Mouse (Mus musculus): ENCODE results near the gene Nrde2. TPM values are rescaled to one million over a fixed set of nuclear protein-coding genes. Genes with fewer than 3 reads are reported as not detected.

Gene Nrde2
- total RNA-seq, 2 experiments from 2014 or later: 11.1 to 34.4 TPM

- no peak for ATAC-seq (replicated peaks; ENCODE audit: poor library complexity, severe bottlenecking)
Observed at GRCm38 (mm10) chr12:100127866-100128480, 31.5 kb downstream of the Nrde2 start.

- ATAC-seq (replicated peaks; ENCODE audit: poor library complexity, severe bottlenecking): no peak
Observed at GRCm38 (mm10) chr12:100126968-100127865, 32.2 kb downstream of the Nrde2 start.

- peak; percentile 41; the same call in 1 of the 2 replicates for ATAC-seq (replicated peaks; ENCODE audit: poor library complexity, severe bottlenecking)
Observed at GRCm38 (mm10) chr12:100124913-100125798, 34.3 kb downstream of the Nrde2 start.

GRCm38 (mm10) chr12:100123476-100123875 is 36.0 kb downstream of the Nrde2 start:
- no peak for ATAC-seq (replicated peaks; ENCODE audit: poor library complexity, severe bottlenecking)

GRCm38 (mm10) chr12:100122921-100123381 is 36.5 kb downstream of the Nrde2 start:
- ATAC-seq (replicated peaks; ENCODE audit: poor library complexity, severe bottlenecking): no peak

- peak; percentile 84 for ATAC-seq (replicated peaks; ENCODE audit: poor library complexity, severe bottlenecking)
Observed at GRCm38 (mm10) chr12:100115982-100116381, 43.5 kb downstream of the Nrde2 start.

GRCm38 (mm10) chr12:100109986-100110696 is 49.3 kb downstream of the Nrde2 start, which contains the start of gene Psmc1:
Gene Psmc1, plus strand, starts transcription at chr12:100110154.
- peak; percentile 84 for ATAC-seq (replicated peaks; ENCODE audit: poor library complexity, severe bottlenecking)

- ATAC-seq (replicated peaks; ENCODE audit: poor library complexity, severe bottlenecking): peak; percentile 52
Observed at GRCm38 (mm10) chr12:100107436-100107835, 52.0 kb downstream of the Nrde2 start.

GRCm38 (mm10) chr12:100106275-100106895 is 53.1 kb downstream of the Nrde2 start:
- ATAC-seq (replicated peaks; ENCODE audit: poor library complexity, severe bottlenecking): peak; percentile 33

GRCm38 (mm10) chr12:100104530-100104929 is 54.9 kb downstream of the Nrde2 start:
- ATAC-seq (replicated peaks; ENCODE audit: poor library complexity, severe bottlenecking): no peak

- ATAC-seq (replicated peaks; ENCODE audit: poor library complexity, severe bottlenecking): no peak
Observed at GRCm38 (mm10) chr12:100101651-100102050, 57.8 kb downstream of the Nrde2 start.

GRCm38 (mm10) chr12:100100707-100101030 is 58.8 kb downstream of the Nrde2 start:
- ATAC-seq (replicated peaks; ENCODE audit: poor library complexity, severe bottlenecking): no peak

GRCm38 (mm10) chr12:100099971-100100706 is 59.3 kb downstream of the Nrde2 start:
- no peak for ATAC-seq (replicated peaks; ENCODE audit: poor library complexity, severe bottlenecking)

GRCm38 (mm10) chr12:100093046-100093445 is 66.4 kb downstream of the Nrde2 start:
- ATAC-seq (replicated peaks; ENCODE audit: poor library complexity, severe bottlenecking): no peak

- ATAC-seq (replicated peaks; ENCODE audit: poor library complexity, severe bottlenecking): no peak
Observed at GRCm38 (mm10) chr12:100090750-100091149, 68.7 kb downstream of the Nrde2 start.

GRCm38 (mm10) chr12:100089265-100089664 is 70.2 kb downstream of the Nrde2 start:
- peak; percentile 79 for ATAC-seq (replicated peaks; ENCODE audit: poor library complexity, severe bottlenecking)

GRCm38 (mm10) chr12:100088026-100088425 is 71.4 kb downstream of the Nrde2 start:
- no peak for ATAC-seq (replicated peaks; ENCODE audit: poor library complexity, severe bottlenecking)

- no peak for ATAC-seq (replicated peaks; ENCODE audit: poor library complexity, severe bottlenecking)
Observed at GRCm38 (mm10) chr12:100079636-100080286, 79.7 kb downstream of the Nrde2 start.

Measured in granulocyte monocyte progenitor cell, adult 5-6 weeks (primary cell).